Mouse (Mus musculus): Measurements from ENCODE around the gene Hcn3. TPM values are rescaled to one million over a fixed set of nuclear protein-coding genes. Genes with fewer than 3 reads are reported as not detected.

Hcn3 gene
- polyA plus RNA-seq, 1 experiment from 2014 or later: 58.4 TPM

GRCm38 (mm10) chr3:89100811-89101210 is 59.2 kb downstream of the Hcn3 start, which contains the start of gene Gm43738:
Gm43738 (minus strand) TSS chr3:89101099.
- H3K9ac ChIP-seq (ENCODE audit: low read depth, low read length): peak within 1 kb of the TSS; percentile 72
- peaks cover 17% of the 10 kb centered on the region for H3K36me3 ChIP-seq (ENCODE audit: control insufficient read depth, insufficient read depth, low read length)
- 34% methylated on average over 7 of the region's 7 CpGs for WGBS
- no peak for ATAC-seq
- H3K9me3 ChIP-seq (ENCODE audit: control insufficient read depth, low read length): no peaks in the 10 kb centered on the region
- H3K4me2 ChIP-seq (ENCODE audit: low read length): peak within 1 kb of the TSS; percentile 87
- no peaks in the 10 kb centered on the region for H3K27me3 ChIP-seq (replicated peaks; ENCODE audit: control insufficient read depth, insufficient read depth, low read length)
- peaks cover 27% of the 10 kb centered on the region for H3K4me1 ChIP-seq (ENCODE audit: control insufficient read depth, insufficient read depth, low read depth, low read length)
- peak within 1 kb of the TSS; percentile 62 for H3K4me3 ChIP-seq (ENCODE audit: low read length)
- H3K27ac ChIP-seq (ENCODE audit: low read depth, low read length): peak within 1 kb of the TSS; percentile 70

Other genes with a start within 250 kb of the Hcn3 start
- 53.9 and 55.3 TPM in 2 replicates for gene Msto1, start 246.2 kb downstream of the Hcn3 start, polyA plus RNA-seq (2015; fragmentation: Nextera tagmentation; extraction: Ambion mirVana)
- 17.4 and 18.2 TPM in 2 replicates for gene Ash1l, start 209.6 kb downstream of the Hcn3 start, polyA plus RNA-seq (2015; fragmentation: Nextera tagmentation; extraction: Ambion mirVana)
- 127 and 130 TPM in 2 replicates for gene Dap3, start 209.0 kb downstream of the Hcn3 start, polyA plus RNA-seq (2015; fragmentation: Nextera tagmentation; extraction: Ambion mirVana)
- 101 and 112 TPM in 2 replicates for gene Rusc1, start 66.9 kb downstream of the Hcn3 start, polyA plus RNA-seq (2015; fragmentation: Nextera tagmentation; extraction: Ambion mirVana)
- gene Gm43738, start 59.1 kb downstream of the Hcn3 start, polyA plus RNA-seq (2015; fragmentation: Nextera tagmentation; extraction: Ambion mirVana): not detected in 2 replicates
- 511 and 525 TPM in 2 replicates for gene Fdps, start 58.2 kb downstream of the Hcn3 start, polyA plus RNA-seq (2015; fragmentation: Nextera tagmentation; extraction: Ambion mirVana)
- gene Pklr, start 24.1 kb downstream of the Hcn3 start, polyA plus RNA-seq (2015; fragmentation: Nextera tagmentation; extraction: Ambion mirVana): 0.10 and 0.11 TPM in 2 replicates
- 17.3 and 18.8 TPM in 2 replicates for gene Clk2, start 4.6 kb upstream of the Hcn3 start, polyA plus RNA-seq (2015; fragmentation: Nextera tagmentation; extraction: Ambion mirVana)
- gene Scamp3, start 17.3 kb upstream of the Hcn3 start, polyA plus RNA-seq (2015; fragmentation: Nextera tagmentation; extraction: Ambion mirVana): 166 and 172 TPM in 2 replicates
- 35.4 and 40.8 TPM in 2 replicates for gene Fam189b, start 22.9 kb upstream of the Hcn3 start, polyA plus RNA-seq (2015; fragmentation: Nextera tagmentation; extraction: Ambion mirVana)
- gene Gba, start 42.7 kb upstream of the Hcn3 start, polyA plus RNA-seq (2015; fragmentation: Nextera tagmentation; extraction: Ambion mirVana): 51.8 and 54.0 TPM in 2 replicates
- gene Thbs3, start 55.0 kb upstream of the Hcn3 start, polyA plus RNA-seq (2015; fragmentation: Nextera tagmentation; extraction: Ambion mirVana): 47.5 and 53.0 TPM in 2 replicates
- gene Mtx1, start 66.9 kb upstream of the Hcn3 start, polyA plus RNA-seq (2015; fragmentation: Nextera tagmentation; extraction: Ambion mirVana): 163 and 166 TPM in 2 replicates
- gene Muc1, start 68.9 kb upstream of the Hcn3 start, polyA plus RNA-seq (2015; fragmentation: Nextera tagmentation; extraction: Ambion mirVana): 0.59 and 0.90 TPM in 2 replicates
- gene Krtcap2, start 85.8 kb upstream of the Hcn3 start, polyA plus RNA-seq (2015; fragmentation: Nextera tagmentation; extraction: Ambion mirVana): 205 and 227 TPM in 2 replicates
- gene Trim46, start 86.1 kb upstream of the Hcn3 start, polyA plus RNA-seq (2015; fragmentation: Nextera tagmentation; extraction: Ambion mirVana): 78.7 and 87.1 TPM in 2 replicates
- 64.3 and 79.8 TPM in 2 replicates for gene Dpm3, start 99.2 kb upstream of the Hcn3 start, polyA plus RNA-seq (2015; fragmentation: Nextera tagmentation; extraction: Ambion mirVana)
- gene Slc50a1, start 110.4 kb upstream of the Hcn3 start, polyA plus RNA-seq (2015; fragmentation: Nextera tagmentation; extraction: Ambion mirVana): 39.4 and 43.9 TPM in 2 replicates
- gene Efna1, start 120.9 kb upstream of the Hcn3 start, polyA plus RNA-seq (2015; fragmentation: Nextera tagmentation; extraction: Ambion mirVana): 8.4 and 9.9 TPM in 2 replicates
- 77.9 and 78.0 TPM in 2 replicates for gene Efna3, start 162.8 kb upstream of the Hcn3 start, polyA plus RNA-seq (2015; fragmentation: Nextera tagmentation; extraction: Ambion mirVana)
- 3.9 and 5.0 TPM in 2 replicates for gene Efna4, start 177.8 kb upstream of the Hcn3 start, polyA plus RNA-seq (2015; fragmentation: Nextera tagmentation; extraction: Ambion mirVana)
- gene Adam15, start 189.8 kb upstream of the Hcn3 start, polyA plus RNA-seq (2015; fragmentation: Nextera tagmentation; extraction: Ambion mirVana): 74.6 and 84.1 TPM in 2 replicates
- 0.10 and 0.11 TPM in 2 replicates for gene Dcst2, start 201.8 kb upstream of the Hcn3 start, polyA plus RNA-seq (2015; fragmentation: Nextera tagmentation; extraction: Ambion mirVana)
- gene Dcst1, start 205.1 kb upstream of the Hcn3 start, polyA plus RNA-seq (2015; fragmentation: Nextera tagmentation; extraction: Ambion mirVana): 0.66 and 1.1 TPM in 2 replicates
- 0.79 and 0.88 TPM in 2 replicates for gene Zbtb7b, start 234.6 kb upstream of the Hcn3 start, polyA plus RNA-seq (2015; fragmentation: Nextera tagmentation; extraction: Ambion mirVana)
- 0.60 TPM in 1 of 2 replicates, not detected in the other for gene Lenep, start 242.6 kb upstream of the Hcn3 start, polyA plus RNA-seq (2015; fragmentation: Nextera tagmentation; extraction: Ambion mirVana)